Comparison of ENCODE assay signal across 10 mouse cellular contexts in the genomic region with DNA sequence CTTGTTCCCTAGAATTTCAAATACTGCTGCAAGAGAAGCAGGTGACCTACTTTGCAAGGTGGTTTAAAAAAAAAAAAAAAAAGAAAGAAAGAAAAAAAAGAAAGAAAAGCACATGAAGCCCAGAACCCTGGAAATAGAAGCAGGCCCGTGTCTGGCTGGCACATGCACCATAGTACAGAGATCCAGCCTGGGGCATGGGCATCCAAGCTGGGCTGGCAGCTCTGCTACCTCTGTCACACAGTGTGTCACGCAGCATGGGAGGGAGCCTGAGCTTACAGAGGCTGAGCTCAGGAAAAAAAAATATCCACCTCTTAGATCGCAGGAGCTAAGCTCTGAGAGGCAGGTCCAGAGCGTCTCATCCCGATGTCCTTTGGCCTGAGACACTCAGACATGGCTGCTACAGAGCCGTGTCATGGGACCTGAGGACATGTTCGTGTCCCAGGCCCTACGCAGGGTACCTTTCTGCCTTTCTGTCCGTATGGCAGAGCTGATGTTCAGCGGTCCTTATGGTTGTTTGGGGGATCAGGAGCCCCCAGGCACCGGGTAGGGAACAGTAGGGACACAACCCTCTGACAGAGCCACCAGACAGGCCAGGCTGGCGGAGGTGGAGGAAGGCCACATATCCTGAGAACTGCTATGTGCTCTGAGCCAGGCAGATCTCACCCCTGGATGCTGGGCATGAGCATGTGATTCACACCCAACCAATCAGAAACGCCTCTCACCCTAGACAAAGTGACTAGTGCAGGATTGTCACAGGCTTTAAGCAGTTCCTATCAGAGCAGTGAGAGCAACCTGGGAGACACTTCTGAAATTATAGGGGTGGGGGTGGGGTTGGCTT.
DNase-seq lines count a peak whose midpoint lies in the region; ATAC-seq and TF ChIP-seq lines count a peak whose summit lies in the region.
"Had no signal": no experiment of that assay in that cellular context is flagged by ENCODE, and none has a peak within 500 bp of the region (broad histone marks: within the 10 kb centered on the region; RNA-seq: fewer than 3 reads in every experiment).

No protein-coding gene starts in this region.

- H3K36me3 ChIP-seq in E14TG2a.4 (ENCODE audit: insufficient read depth, low read length): peaks cover 54% of the 10 kb centered on the region
- H3K36me3 ChIP-seq in ES-E14 (ENCODE audit: control insufficient read depth, insufficient read depth, low read length, poor library complexity, severe bottlenecking): peaks cover 11% of the 10 kb centered on the region; the same call in 1 of the 2 replicates
- H3K36me3 ChIP-seq in forebrain, embryonic 16.5 days (ENCODE audit: control insufficient read depth, insufficient read depth): no peaks in the 10 kb centered on the region
- peaks cover 9% of the 10 kb centered on the region; the same call in 1 of the 2 replicates for H3K36me3 ChIP-seq in midbrain, embryonic 12.5 days

- H3K9me3 ChIP-seq in E14TG2a.4 (ENCODE audit: low read length) (no peaks in the 10 kb centered on the region), ES-E14 (ENCODE audit: control insufficient read depth, insufficient read depth, low read depth, low read length) (no peaks in the 10 kb centered on the region)
- no peaks in the 10 kb centered on the region for H3K9me3 ChIP-seq in forebrain, embryonic 16.5 days (ENCODE audit: control insufficient read depth, low read length)
- H3K9me3 ChIP-seq in midbrain, embryonic 12.5 days: no peaks in the 10 kb centered on the region
- H3K9me3 ChIP-seq: stomach, embryonic 15.5 days had no signal

- H3K27ac ChIP-seq in ES-E14 (ENCODE audit: insufficient read depth, low read depth, low read length, poor library complexity, severe bottlenecking): no peak overlapping the region
- peak overlapping the region; percentile 79 for H3K27ac ChIP-seq in forebrain, embryonic 16.5 days (ENCODE audit: low read length)
- H3K27ac ChIP-seq in midbrain, embryonic 12.5 days (replicated peaks): peak overlapping the region; percentile 50; the same call in 1 of the 2 replicates
- H3K27ac ChIP-seq: macrophage; stomach, embryonic 15.5 days had no signal

- H3K9ac ChIP-seq in ES-E14 (ENCODE audit: insufficient read depth, low read depth, low read length, poor library complexity, severe bottlenecking): peak overlapping the region; percentile 21; the same call in 1 of the 2 replicates
- H3K9ac ChIP-seq in forebrain, embryonic 16.5 days (replicated peaks; ENCODE audit: low read depth, low read length): peak overlapping the region; percentile 41
- H3K9ac ChIP-seq in midbrain, embryonic 12.5 days (replicated peaks): peak overlapping the region; percentile 25
- H3K9ac ChIP-seq: stomach, embryonic 15.5 days had no signal

- WGBS in forebrain, embryonic 16.5 days: 75% methylated on average over 13 of the region's 13 CpGs
- 73% methylated on average over 13 of the region's 13 CpGs for WGBS in midbrain, embryonic 12.5 days

- H3K4me2 ChIP-seq in forebrain, embryonic 16.5 days (ENCODE audit: low read length): no peak overlapping the region
- H3K4me2 ChIP-seq in midbrain, embryonic 12.5 days (replicated peaks): no peak overlapping the region
- H3K4me2 ChIP-seq: stomach, embryonic 15.5 days had no signal

- no peaks in the 10 kb centered on the region for H3K27me3 ChIP-seq in E14TG2a.4 (ENCODE audit: insufficient read depth, low read length)
- H3K27me3 ChIP-seq in forebrain, embryonic 16.5 days (replicated peaks; ENCODE audit: control insufficient read depth, insufficient read depth, low read length): no peaks in the 10 kb centered on the region
- no peaks in the 10 kb centered on the region for H3K27me3 ChIP-seq in midbrain, embryonic 12.5 days
- H3K27me3 ChIP-seq: stomach, embryonic 15.5 days had no signal

- ATAC-seq in forebrain, embryonic 16.5 days: peak; percentile 91
- peak; percentile 80 for ATAC-seq in midbrain, embryonic 12.5 days (ENCODE audit: low FRiP score, low read depth)

- TF ChIP-seq CTCF in E14TG2a.4 (conservative IDR thresholded peaks at IDR 0.05; ENCODE audit: low read length): no peak

- DNase-seq in ES-E14 (ENCODE audit: low read depth, low spot score): no peak
- DNase-seq in lung, postnatal 10 days: no peak
- DNase-seq in spleen, postnatal 4 days (ENCODE audit: low spot score in 2 of 2): no peak
- DNase-seq in kidney, adult 18-20 months: no peak
- DNase-seq: kidney, postnatal 36 days had no signal

- in situ Hi-C loops in ES-E14 (cut with MboI; ENCODE audit: low sequenced_read_pairs in 2 of 2, unreplicated experiment in 2 of 2): no loop called here

- peaks cover 22% of the 10 kb centered on the region for H3K4me1 ChIP-seq in E14TG2a.4 (replicated peaks; ENCODE audit: low read depth, low read length)
- H3K4me1 ChIP-seq in ES-E14 (ENCODE audit: control insufficient read depth in 2 of 2, insufficient read depth in 2 of 2, low read length in 2 of 2, poor library complexity in 1 of 2): peaks cover 0 to 2% of the 10 kb centered on the region in 2 experiments; a peak in 1 of 4 replicates
- peaks cover 22% of the 10 kb centered on the region for H3K4me1 ChIP-seq in forebrain, embryonic 16.5 days (replicated peaks; ENCODE audit: control insufficient read depth, insufficient read depth, low read length)
- H3K4me1 ChIP-seq in midbrain, embryonic 12.5 days: peaks cover 10% of the 10 kb centered on the region; the same call in 1 of the 2 replicates
- H3K4me1 ChIP-seq: stomach, embryonic 15.5 days had no signal

- H3K4me3 ChIP-seq in E14TG2a.4 (replicated peaks; ENCODE audit: low read length) (peak overlapping the region; percentile 56), ES-E14 (ENCODE audit: insufficient read depth in 1 of 2, low read depth in 1 of 2, low read length in 2 of 2, poor library complexity in 1 of 2, severe bottlenecking in 1 of 2) (no peak overlapping the region)
- no peak overlapping the region for H3K4me3 ChIP-seq in forebrain, embryonic 16.5 days (replicated peaks; ENCODE audit: low read length)
- no peak overlapping the region for H3K4me3 ChIP-seq in midbrain, embryonic 12.5 days
- H3K4me3 ChIP-seq: stomach, embryonic 15.5 days had no signal

TF ChIP-seq in ES-E14, 5 proteins besides CTCF, POLR2A, EP300 and RAD21:
- no peak for TF ChIP-seq ZC3H11A (IDR thresholded peaks at IDR 0.05; ENCODE audit: borderline replicate concordance, low read depth, low read length)
- no peak for TF ChIP-seq HCFC1 (IDR thresholded peaks at IDR 0.05; ENCODE audit: borderline replicate concordance, insufficient read depth, low read length)
- TF ChIP-seq MAFK (IDR thresholded peaks at IDR 0.05; ENCODE audit: insufficient read depth, low read depth, low read length): no peak
